Mouse (Mus musculus) brain, embryonic 14.5 days (tissue): ENCODE results near the gene Fbrsl1.

ENCODE experiments used
- CTCF ChIP-seq: fragments of 200-500 bp; IDR thresholded peaks from 2 replicates; pipeline ENCODE4 v1.5.1; 2012; ENCODE audit warnings: inconsistent platforms, mild to moderate bottlenecking, moderate library complexity, borderline replicate concordance; ENCODE audit not compliant: insufficient read depth, insufficient read length; ENCODE audit errors: extremely low read depth
- POLR2A ChIP-seq: fragments of 200-500 bp; IDR thresholded peaks from 2 replicates; pipeline ENCODE4 v1.6.1; 2012; ENCODE audit warnings: mild to moderate bottlenecking, inconsistent platforms, borderline replicate concordance; ENCODE audit not compliant: poor library complexity, insufficient read depth, insufficient read length, severe bottlenecking; ENCODE audit errors: extremely low read depth

DNA sequence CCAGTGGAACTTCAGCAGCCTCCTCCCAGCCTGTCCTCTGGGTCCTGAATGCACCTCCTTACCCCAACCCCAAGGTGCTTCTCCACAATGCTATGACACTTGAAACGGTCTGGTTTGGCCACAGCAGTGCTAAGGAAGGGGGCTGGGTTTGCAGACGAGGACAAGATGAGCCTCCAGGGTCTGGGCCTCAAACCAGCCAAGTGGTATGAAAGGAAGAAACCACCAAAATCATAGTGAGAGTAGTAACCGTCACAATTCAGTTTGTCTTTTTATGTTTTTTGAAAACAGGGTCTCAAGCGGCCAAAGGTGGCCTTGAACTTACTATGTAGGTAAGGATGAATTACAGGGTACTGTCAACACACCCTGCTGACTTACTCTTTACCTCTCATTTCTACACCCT lies 23.1 kb downstream of the Fbrsl1 start:
- no peak for TF ChIP-seq POLR2A
- TF ChIP-seq CTCF, result no peak
